Comparison of ENCODE assay signal across 10 mouse cellular contexts in genomic region chr11:71991541-71991940, GRCm38 (mm10). TPM values are rescaled to one million over a fixed set of nuclear protein-coding genes. Genes with fewer than 3 reads are reported as not detected.
A peak's percentile ranks its signal among the peaks of the same experiment; 100 is the strongest.
DNase-seq lines count a peak whose midpoint lies in the region; ATAC-seq and TF ChIP-seq lines count a peak whose summit lies in the region.
"Had no signal": no experiment of that assay in that cellular context is flagged by ENCODE, and none has a peak within 500 bp of the region (broad histone marks: within the 10 kb centered on the region; RNA-seq: fewer than 3 reads in every experiment).

No protein-coding gene starts in this region.

- no peak for ATAC-seq in hindbrain, embryonic 11.5 days (ENCODE audit: low FRiP score)
- ATAC-seq in hindbrain, embryonic 12.5 days (ENCODE audit: low FRiP score): no peak
- ATAC-seq in Patski: no peak
- no peak for ATAC-seq in liver, embryonic 14.5 days (ENCODE audit: insufficient read depth)

- peak; percentile 71 for DNase-seq in hindbrain, embryonic 11.5 days (ENCODE audit: low spot score)
- peak; percentile 3 to 14 for DNase-seq in B cell, adult 2 months
- DNase-seq in Patski (ENCODE audit: low read depth, low spot score): no peak
- peak; percentile 37 for DNase-seq in embryo, embryonic 11.5 days (ENCODE audit: low read depth, low spot score)
- DNase-seq in liver, embryonic 14.5 days (ENCODE audit: low read depth in 3 of 3, low spot score in 3 of 3): peak in 1 of 3 experiments; percentile 7
- peak; percentile 50 for DNase-seq in thymus, postnatal 14 days
- no peak for DNase-seq in ovary, adult 18-20 months (ENCODE audit: low spot score)

- 43% methylated on average over 5 of the region's 5 CpGs for WGBS in hindbrain, embryonic 11.5 days
- 31% methylated on average over 5 of the region's 5 CpGs for WGBS in hindbrain, embryonic 12.5 days
- WGBS in liver, embryonic 14.5 days (ENCODE audit: insufficient replicate concordance): 11% methylated on average over 5 of the region's 5 CpGs

- no peaks in the 10 kb centered on the region for H3K27me3 ChIP-seq in hindbrain, embryonic 11.5 days (ENCODE audit: control insufficient read depth, insufficient read depth, low read length)
- H3K27me3 ChIP-seq in hindbrain, embryonic 12.5 days: no peaks in the 10 kb centered on the region
- H3K27me3 ChIP-seq in Patski: peaks cover 8% of the 10 kb centered on the region
- H3K27me3 ChIP-seq in liver, embryonic 14.5 days (ENCODE audit: control insufficient read depth, insufficient read depth, low read length): no peaks in the 10 kb centered on the region
- H3K27me3 ChIP-seq: embryonic facial prominence, embryonic 13.5 days had no signal

- no peak overlapping the region for H3K4me3 ChIP-seq in hindbrain, embryonic 11.5 days (ENCODE audit: low read depth, low read length)
- no peak overlapping the region for H3K4me3 ChIP-seq in hindbrain, embryonic 12.5 days
- H3K4me3 ChIP-seq in liver, embryonic 14.5 days (ENCODE audit: insufficient read depth in 1 of 2, low read depth in 2 of 2, low read length in 2 of 2): no peak overlapping the region
- H3K4me3 ChIP-seq: embryonic facial prominence, embryonic 13.5 days; limb, embryonic 15.5 days had no signal

- CTCF ChIA-PET in Patski (lab: Charles Lee): interaction anchor here (0.9 to 1.5 kb wide), 3 partner anchors 10 to 34 kb away, joined by 3 to 4 read pairs (median 4); no protein-coding TSS in a partner anchor

- H3K36me3 ChIP-seq in hindbrain, embryonic 11.5 days (ENCODE audit: control insufficient read depth, insufficient read depth, low read length): no peaks in the 10 kb centered on the region
- H3K36me3 ChIP-seq in hindbrain, embryonic 12.5 days: no peaks in the 10 kb centered on the region
- H3K36me3 ChIP-seq in liver, embryonic 14.5 days (replicated peaks; ENCODE audit: control insufficient read depth, insufficient read depth, low read depth): no peaks in the 10 kb centered on the region
- H3K36me3 ChIP-seq: embryonic facial prominence, embryonic 13.5 days; limb, embryonic 15.5 days had no signal

- POLR2A ChIA-PET in Patski (lab: Charles Lee): no interaction called here

- peak; percentile 61 for TF ChIP-seq CTCF in Patski (IDR thresholded peaks at IDR 0.05)
- peak; percentile 52 for TF ChIP-seq CTCF in liver, embryonic 14.5 days (IDR thresholded peaks at IDR 0.05; ENCODE audit: low read depth)

- in situ Hi-C loops in Patski (cut with MboI; ENCODE audit: low pct_unique_long_range_greater_than_20kb): no loop called here

- no peaks in the 10 kb centered on the region for H3K9me3 ChIP-seq in hindbrain, embryonic 11.5 days (ENCODE audit: control insufficient read depth, low read length)
- no peaks in the 10 kb centered on the region; the same call in 1 of the 2 replicates for H3K9me3 ChIP-seq in hindbrain, embryonic 12.5 days (replicated peaks)
- no peaks in the 10 kb centered on the region for H3K9me3 ChIP-seq in liver, embryonic 14.5 days (ENCODE audit: control insufficient read depth, low read length)
- H3K9me3 ChIP-seq: embryonic facial prominence, embryonic 13.5 days; limb, embryonic 15.5 days had no signal

- H3K9ac ChIP-seq in hindbrain, embryonic 11.5 days (ENCODE audit: low read depth, low read length): no peak overlapping the region
- H3K9ac ChIP-seq in hindbrain, embryonic 12.5 days: no peak overlapping the region
- no peak overlapping the region for H3K9ac ChIP-seq in liver, embryonic 14.5 days (replicated peaks)
- H3K9ac ChIP-seq: embryonic facial prominence, embryonic 13.5 days; limb, embryonic 15.5 days had no signal

- H3K4me2 ChIP-seq in hindbrain, embryonic 11.5 days (replicated peaks; ENCODE audit: low read depth, low read length): no peak overlapping the region
- H3K4me2 ChIP-seq in hindbrain, embryonic 12.5 days (replicated peaks): no peak overlapping the region
- no peak overlapping the region for H3K4me2 ChIP-seq in liver, embryonic 14.5 days (ENCODE audit: low read depth)
- H3K4me2 ChIP-seq: embryonic facial prominence, embryonic 13.5 days; limb, embryonic 15.5 days had no signal

- no peak for TF ChIP-seq EP300 in liver, embryonic 14.5 days (IDR thresholded peaks at IDR 0.05; ENCODE audit: low read depth)

- H3K27ac ChIP-seq in hindbrain, embryonic 11.5 days (ENCODE audit: low read depth, low read length): no peak overlapping the region
- no peak overlapping the region for H3K27ac ChIP-seq in hindbrain, embryonic 12.5 days
- H3K27ac ChIP-seq in liver, embryonic 14.5 days: no peak overlapping the region
- H3K27ac ChIP-seq: embryonic facial prominence, embryonic 13.5 days; limb, embryonic 15.5 days had no signal

- H3K4me1 ChIP-seq in hindbrain, embryonic 11.5 days (replicated peaks; ENCODE audit: control insufficient read depth, insufficient read depth, low read length): peaks cover 2% of the 10 kb centered on the region
- H3K4me1 ChIP-seq in hindbrain, embryonic 12.5 days: peaks cover 16% of the 10 kb centered on the region
- peaks cover 0 to 8% of the 10 kb centered on the region in 2 experiments; a peak in 2 of 4 replicates for H3K4me1 ChIP-seq in liver, embryonic 14.5 days (replicated peaks; ENCODE audit: control insufficient read depth in 2 of 2, insufficient read depth in 2 of 2, low read length in 1 of 2)

RNA-seq across cellular contexts. Expression of gene Aipl1, which starts 45.8 kb away (rescaled TPM):
- polyA plus RNA-seq in hindbrain, embryonic 11.5 days (2014; fragmentation: Nextera tagmentation; extraction: Ambion mirVana): not detected in 2 replicates
- polyA plus RNA-seq in hindbrain, embryonic 12.5 days (2016; fragmentation: Nextera tagmentation; extraction: Ambion mirVana): 0.25 and 0.40 TPM in 2 replicates
- 0.18 TPM for polyA plus RNA-seq in Patski (2021)
- polyA plus RNA-seq in liver, embryonic 14.5 days (2012; rRNA removed): 0.11 TPM in 2 replicates
- 0.11 and 0.14 TPM in 2 replicates for polyA plus RNA-seq in liver, embryonic 14.5 days (2014; fragmentation: Nextera tagmentation; extraction: Ambion mirVana)

RNA-seq across cellular contexts. Expression of gene Pimreg, which starts 50.3 kb away (rescaled TPM):
- polyA plus RNA-seq in hindbrain, embryonic 11.5 days (2014; fragmentation: Nextera tagmentation; extraction: Ambion mirVana): 158 and 171 TPM in 2 replicates
- 98.6 and 104 TPM in 2 replicates for polyA plus RNA-seq in hindbrain, embryonic 12.5 days (2016; fragmentation: Nextera tagmentation; extraction: Ambion mirVana)
- 35.7 TPM for polyA plus RNA-seq in Patski (2021)
- polyA plus RNA-seq in liver, embryonic 14.5 days (2012; rRNA removed): 12.1 and 13.0 TPM in 2 replicates
- polyA plus RNA-seq in liver, embryonic 14.5 days (2014; fragmentation: Nextera tagmentation; extraction: Ambion mirVana): 18.5 and 21.4 TPM in 2 replicates

Comparison
In these comparisons a context has a peak if more than half of its experiments do, and no peak if none do; other contexts are left out.
1. DNase-seq: peak in hindbrain, embryonic 11.5 days (single experiment), B cell, adult 2 months (2 of 2), embryo, embryonic 11.5 days (single experiment) and thymus, postnatal 14 days (single experiment); none in Patski (single experiment) and ovary, adult 18-20 months (single experiment).